Mouse (Mus musculus): ENCODE results near the gene Gab2. TPM values are rescaled to one million over a fixed set of nuclear protein-coding genes. Genes with fewer than 3 reads are reported as not detected.

The Gab2 gene
- polyA plus RNA-seq, 1 experiment from 2014 or later: 2.1 TPM

GRCm38 (mm10) chr7:97305206-97305605 is 223.8 kb downstream of the Gab2 start:
- ATAC-seq (ENCODE audit: low read depth) (no peak), DNase-seq (no peak)
- Histone ChIP-seq H3K36me3 (peaks cover 42% of the 10 kb centered on the region), H3K27me3 (no peaks in the 10 kb centered on the region), H3K9ac (no peak overlapping the region), H3K27ac (no peak overlapping the region), H3K4me2 (no peak overlapping the region), H3K4me1 (replicated peaks) (0 out of 2 replicates have a peak, but pooled peaks cover 6% of the 10 kb centered on the region), H3K4me3 (replicated peaks) (no peak overlapping the region), H3K9me3 (replicated peaks) (no peaks in the 10 kb centered on the region)
- 62% methylated on average over 4 of the region's 4 CpGs for WGBS (ENCODE audit: insufficient replicate concordance)

- 74% methylated on average over 2 of the region's 2 CpGs for WGBS (ENCODE audit: insufficient replicate concordance)
- no peak for ATAC-seq (ENCODE audit: low read depth)
- no peaks in the 10 kb centered on the region for H3K9me3 ChIP-seq (replicated peaks)
- H3K27ac ChIP-seq: no peak overlapping the region
- H3K4me3 ChIP-seq (replicated peaks): no peak overlapping the region
- H3K36me3 ChIP-seq: peaks cover 40% of the 10 kb centered on the region
- no peaks in the 10 kb centered on the region for H3K27me3 ChIP-seq
- H3K9ac ChIP-seq: no peak overlapping the region
- no peak for DNase-seq
- no peak overlapping the region for H3K4me2 ChIP-seq
- H3K4me1 ChIP-seq (replicated peaks): 0 out of 2 replicates have a peak, but pooled peaks cover 6% of the 10 kb centered on the region
These were observed 225.4 kb downstream of the Gab2 start for GRCm38 (mm10) chr7:97306813-97307212.

- Histone ChIP-seq H3K4me3 (replicated peaks) (no peak overlapping the region), H3K36me3 (peaks cover 35% of the 10 kb centered on the region)
- no peak for DNase-seq
These were observed 226.2 kb downstream of the Gab2 start for GRCm38 (mm10) chr7:97307546-97307945.

GRCm38 (mm10) chr7:97309461-97310340 is 228.3 kb downstream of the Gab2 start:
- Histone ChIP-seq H3K9ac (no peak overlapping the region), H3K4me1 (replicated peaks) (0 out of 2 replicates have a peak, but pooled peaks cover 6% of the 10 kb centered on the region), H3K27me3 (no peaks in the 10 kb centered on the region), H3K9me3 (replicated peaks) (no peaks in the 10 kb centered on the region), H3K27ac (no peak overlapping the region), H3K36me3 (peaks cover 18% of the 10 kb centered on the region), H3K4me2 (no peak overlapping the region), H3K4me3 (replicated peaks) (no peak overlapping the region)
- DNase-seq: no peak
- ATAC-seq (ENCODE audit: low read depth): no peak
- WGBS (ENCODE audit: insufficient replicate concordance): 87% methylated on average over 4 of the region's 4 CpGs

More at GRCm38 (mm10) chr7:97307546-97307945, 226.2 kb downstream of the Gab2 start:
- no peak for ATAC-seq (ENCODE audit: low read depth)
- H3K9ac ChIP-seq: no peak overlapping the region
- no peaks in the 10 kb centered on the region for H3K27me3 ChIP-seq
- 0 out of 2 replicates have a peak, but pooled peaks cover 6% of the 10 kb centered on the region for H3K4me1 ChIP-seq (replicated peaks)
- WGBS (ENCODE audit: insufficient replicate concordance): 57% methylated on average over 1 of the region's 1 CpGs
- no peak overlapping the region for H3K4me2 ChIP-seq
- H3K9me3 ChIP-seq (replicated peaks): no peaks in the 10 kb centered on the region
- H3K27ac ChIP-seq: no peak overlapping the region

GRCm38 (mm10) chr7:97310341-97310635 is 228.9 kb downstream of the Gab2 start:
- Histone ChIP-seq H3K9ac (no peak overlapping the region), H3K4me2 (no peak overlapping the region), H3K36me3 (peaks cover 12% of the 10 kb centered on the region), H3K9me3 (replicated peaks) (no peaks in the 10 kb centered on the region), H3K27me3 (no peaks in the 10 kb centered on the region), H3K4me3 (replicated peaks) (no peak overlapping the region), H3K27ac (no peak overlapping the region), H3K4me1 (replicated peaks) (0 out of 2 replicates have a peak, but pooled peaks cover 5% of the 10 kb centered on the region)
- DNase-seq (no peak), ATAC-seq (ENCODE audit: low read depth) (no peak)
- WGBS (ENCODE audit: insufficient replicate concordance): 71% methylated on average over 3 of the region's 3 CpGs

GRCm38 (mm10) chr7:97311620-97312019 is 230.2 kb downstream of the Gab2 start:
- 80% methylated on average over 14 of the region's 14 CpGs for WGBS (ENCODE audit: insufficient replicate concordance)
- Histone ChIP-seq H3K36me3 (peaks cover 11% of the 10 kb centered on the region), H3K9ac (no peak overlapping the region), H3K4me1 (replicated peaks) (no peaks in the 10 kb centered on the region), H3K9me3 (replicated peaks) (no peaks in the 10 kb centered on the region), H3K27me3 (no peaks in the 10 kb centered on the region), H3K27ac (no peak overlapping the region), H3K4me2 (no peak overlapping the region), H3K4me3 (replicated peaks) (no peak overlapping the region)
- ATAC-seq (ENCODE audit: low read depth): no peak
- DNase-seq: no peak

- WGBS (ENCODE audit: insufficient replicate concordance): 79% methylated on average over 17 of the region's 17 CpGs
- Histone ChIP-seq H3K4me1 (replicated peaks) (no peaks in the 10 kb centered on the region), H3K36me3 (peaks cover 11% of the 10 kb centered on the region), H3K9ac (no peak overlapping the region), H3K9me3 (replicated peaks) (no peaks in the 10 kb centered on the region), H3K27ac (no peak overlapping the region), H3K27me3 (no peaks in the 10 kb centered on the region), H3K4me2 (no peak overlapping the region), H3K4me3 (replicated peaks) (no peak overlapping the region)
- no peak for ATAC-seq (ENCODE audit: low read depth)
- no peak for DNase-seq
These were observed 230.8 kb downstream of the Gab2 start for GRCm38 (mm10) chr7:97312196-97312595.

GRCm38 (mm10) chr7:97312856-97313255 is 231.5 kb downstream of the Gab2 start:
- no peak overlapping the region for H3K4me2 ChIP-seq
- no peak overlapping the region for H3K9ac ChIP-seq
- no peak for ATAC-seq (ENCODE audit: low read depth)
- no peaks in the 10 kb centered on the region for H3K9me3 ChIP-seq (replicated peaks)
- no peak overlapping the region for H3K4me3 ChIP-seq (replicated peaks)
- H3K27ac ChIP-seq: no peak overlapping the region
- H3K36me3 ChIP-seq: peaks cover 11% of the 10 kb centered on the region
- 68% methylated on average over 6 of the region's 6 CpGs for WGBS (ENCODE audit: insufficient replicate concordance)
- no peaks in the 10 kb centered on the region for H3K27me3 ChIP-seq
- H3K4me1 ChIP-seq (replicated peaks): no peaks in the 10 kb centered on the region
- no peak for DNase-seq

GRCm38 (mm10) chr7:97313364-97313995 is 232.1 kb downstream of the Gab2 start:
- Histone ChIP-seq H3K4me1 (replicated peaks) (no peaks in the 10 kb centered on the region), H3K9me3 (replicated peaks) (no peaks in the 10 kb centered on the region), H3K36me3 (peaks cover 7% of the 10 kb centered on the region), H3K27me3 (no peaks in the 10 kb centered on the region), H3K27ac (no peak overlapping the region), H3K4me2 (no peak overlapping the region), H3K9ac (no peak overlapping the region), H3K4me3 (replicated peaks) (no peak overlapping the region)
- DNase-seq (no peak), ATAC-seq (ENCODE audit: low read depth) (no peak)
- 69% methylated on average over 7 of the region's 7 CpGs for WGBS (ENCODE audit: insufficient replicate concordance)

GRCm38 (mm10) chr7:97314646-97315045 is 233.3 kb downstream of the Gab2 start:
- 63% methylated on average over 5 of the region's 5 CpGs for WGBS (ENCODE audit: insufficient replicate concordance)
- Histone ChIP-seq H3K4me3 (replicated peaks) (no peak overlapping the region), H3K4me2 (no peak overlapping the region), H3K9ac (no peak overlapping the region), H3K4me1 (replicated peaks) (no peaks in the 10 kb centered on the region), H3K27me3 (0 out of 2 replicates have a peak, but pooled peaks cover 2% of the 10 kb centered on the region), H3K27ac (no peak overlapping the region), H3K9me3 (replicated peaks) (no peaks in the 10 kb centered on the region), H3K36me3 (no peaks in the 10 kb centered on the region)
- DNase-seq (no peak), ATAC-seq (ENCODE audit: low read depth) (no peak)

- DNase-seq (no peak), ATAC-seq (ENCODE audit: low read depth) (no peak)
- 70% methylated on average over 6 of the region's 6 CpGs for WGBS (ENCODE audit: insufficient replicate concordance)
- Histone ChIP-seq H3K36me3 (no peaks in the 10 kb centered on the region), H3K9me3 (replicated peaks) (no peaks in the 10 kb centered on the region), H3K4me2 (no peak overlapping the region), H3K27ac (no peak overlapping the region), H3K27me3 (0 out of 2 replicates have a peak, but pooled peaks cover 2% of the 10 kb centered on the region), H3K9ac (no peak overlapping the region), H3K4me3 (replicated peaks) (no peak overlapping the region), H3K4me1 (replicated peaks) (no peaks in the 10 kb centered on the region)
These were observed 234.3 kb downstream of the Gab2 start for GRCm38 (mm10) chr7:97315656-97316055.
